Mouse (Mus musculus) frontal cortex, adult (tissue): ENCODE data around the gene Tdrkh.
A peak's percentile ranks its signal among the peaks of the same experiment; 100 is the strongest.

ENCODE experiments used
- ATAC-seq: cut with Nextera tagmentation; 2 replicates; pipeline ENCODE4 v1.9.2; 2017; ENCODE audit warnings: mild to moderate bottlenecking, moderate library complexity, mixed read lengths; ENCODE audit not compliant: low TSS enrichment

Gene Tdrkh

DNA sequence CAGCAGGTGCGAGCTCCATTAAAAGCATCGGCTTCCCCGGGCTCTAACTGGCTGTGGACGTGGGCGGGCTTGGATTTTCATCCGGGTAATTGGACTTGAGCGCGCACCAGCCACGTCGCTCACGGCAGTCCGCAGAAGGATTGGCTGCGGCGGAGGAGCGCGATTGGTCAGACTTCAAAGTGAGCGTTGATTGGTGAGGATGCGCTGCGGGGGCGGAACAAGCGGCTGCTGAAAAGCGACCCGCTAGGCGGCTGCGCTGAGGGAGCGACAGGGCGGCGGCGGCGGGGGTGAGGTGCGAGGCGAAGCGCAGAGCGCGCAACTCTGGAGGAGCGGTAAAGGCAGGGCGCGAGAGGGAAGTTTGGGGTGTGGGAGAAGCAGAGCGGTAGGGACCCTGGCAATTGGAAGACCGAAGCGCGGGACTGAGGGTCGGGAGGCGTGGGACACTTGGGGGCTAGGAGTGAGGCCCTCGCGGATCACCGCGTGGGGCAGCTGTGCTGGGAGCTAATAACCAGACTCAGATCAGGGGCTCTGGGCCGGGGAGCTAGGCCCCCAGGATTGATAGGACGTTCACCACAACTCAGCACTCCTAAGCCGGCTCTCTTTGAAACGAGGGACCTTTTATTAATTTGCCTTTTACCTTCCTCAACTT, at the start of gene Tdrkh:
Gene Tdrkh (plus strand): TSS at position 243 of the 649 bp plus-strand sequence.
- peak; percentile 99 for ATAC-seq

DNA sequence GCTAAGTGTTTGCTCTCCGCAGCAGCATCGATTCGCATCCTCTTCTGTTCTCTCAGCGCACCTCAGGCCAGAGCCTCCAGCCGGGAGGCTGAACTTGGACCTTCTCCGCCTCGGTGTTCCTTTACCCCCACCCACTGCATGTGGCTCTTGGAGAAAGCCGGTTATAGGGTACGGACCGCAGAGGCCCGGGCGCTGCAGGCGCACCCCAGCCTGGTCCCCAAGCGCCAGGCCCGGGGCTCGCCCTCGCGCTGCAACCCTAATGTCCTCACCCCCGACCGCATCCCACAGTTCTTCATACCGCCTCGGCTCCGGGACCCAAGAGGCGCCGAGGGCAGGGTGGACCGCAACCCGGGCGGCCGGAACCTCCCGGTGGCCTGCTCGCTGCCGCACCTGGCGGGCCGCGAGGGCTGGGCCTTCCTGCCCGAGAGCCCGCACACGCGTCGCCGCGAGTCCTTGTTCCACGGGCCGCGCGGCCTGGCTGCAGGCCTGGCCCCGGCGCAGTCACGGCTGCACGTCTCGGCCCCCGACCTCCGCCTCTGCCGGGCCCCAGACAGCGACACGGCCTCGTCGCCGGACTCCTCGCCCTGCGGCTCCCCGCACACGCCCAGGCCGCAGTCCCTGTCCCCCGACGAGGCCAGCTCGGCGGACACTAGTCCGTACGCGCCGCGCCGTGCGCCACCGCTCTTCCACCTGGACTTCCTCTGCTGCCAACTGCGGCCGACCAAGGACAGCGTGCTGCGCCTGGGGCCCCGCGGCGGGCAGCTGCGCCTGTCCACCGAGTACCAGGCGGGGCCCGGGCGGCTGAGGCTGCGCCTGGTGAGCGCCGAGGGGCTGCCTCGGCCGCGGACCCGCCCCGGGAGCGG, 49.6 kb upstream of the Tdrkh start:
- peak; percentile 53 for ATAC-seq

DNA sequence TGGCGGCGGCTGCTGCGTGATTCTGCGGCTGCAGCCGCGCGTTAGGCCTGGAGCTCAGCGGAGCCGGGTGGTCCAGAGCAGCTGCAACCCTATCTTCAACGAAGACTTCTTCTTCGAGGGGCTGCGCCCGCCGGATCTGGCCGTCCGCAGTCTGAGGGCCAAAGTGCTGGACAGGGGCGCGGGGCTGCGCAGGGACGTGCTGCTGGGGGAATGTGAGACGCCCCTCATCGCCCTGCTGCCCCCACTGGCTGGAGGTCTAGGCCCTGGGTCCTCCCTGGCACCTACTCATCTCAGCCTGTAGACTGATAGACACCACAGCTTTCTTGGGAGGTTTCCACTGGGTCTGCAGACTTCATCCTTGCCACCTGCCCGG, 48.9 kb upstream of the Tdrkh start:
- no peak for ATAC-seq

DNA sequence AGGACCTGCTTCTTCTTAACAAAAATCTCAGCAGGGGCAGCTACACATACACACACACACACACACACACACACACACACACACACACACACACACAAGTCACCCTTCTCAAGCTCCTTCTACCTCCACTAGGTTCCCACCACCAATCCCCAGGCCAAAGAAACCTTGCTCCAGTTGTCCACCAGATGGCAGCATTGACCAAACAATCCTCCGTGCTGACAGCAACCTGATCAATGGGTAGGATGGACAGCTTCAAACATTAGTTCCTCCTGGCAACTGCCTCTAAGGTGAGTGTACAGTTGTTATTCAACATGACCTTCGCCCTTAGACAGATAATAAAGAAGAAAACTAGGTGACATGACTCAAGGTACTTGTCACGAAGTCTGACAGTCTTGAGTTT, 46.3 kb upstream of the Tdrkh start:
- peak; percentile 90 for ATAC-seq

DNA sequence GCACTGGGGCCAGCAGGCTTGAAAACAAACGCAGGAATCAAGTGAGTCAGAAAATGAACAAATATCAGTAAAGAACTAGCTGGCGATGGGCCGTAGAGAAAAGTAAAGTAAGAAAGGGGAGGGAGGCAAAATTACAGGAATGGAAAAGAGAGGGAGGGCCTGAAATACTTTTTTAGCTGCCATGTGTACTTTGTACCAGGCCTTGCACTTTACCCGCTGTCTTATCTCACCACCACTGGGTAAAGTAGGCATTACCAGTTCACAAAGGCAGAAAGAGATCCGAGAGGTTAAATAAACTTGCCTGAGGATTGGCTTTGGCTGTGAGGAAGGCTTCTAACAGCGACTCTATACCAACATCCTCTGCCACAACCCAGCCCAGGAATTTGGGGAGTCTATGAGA, 45.6 kb upstream of the Tdrkh start:
- ATAC-seq: no peak

DNA sequence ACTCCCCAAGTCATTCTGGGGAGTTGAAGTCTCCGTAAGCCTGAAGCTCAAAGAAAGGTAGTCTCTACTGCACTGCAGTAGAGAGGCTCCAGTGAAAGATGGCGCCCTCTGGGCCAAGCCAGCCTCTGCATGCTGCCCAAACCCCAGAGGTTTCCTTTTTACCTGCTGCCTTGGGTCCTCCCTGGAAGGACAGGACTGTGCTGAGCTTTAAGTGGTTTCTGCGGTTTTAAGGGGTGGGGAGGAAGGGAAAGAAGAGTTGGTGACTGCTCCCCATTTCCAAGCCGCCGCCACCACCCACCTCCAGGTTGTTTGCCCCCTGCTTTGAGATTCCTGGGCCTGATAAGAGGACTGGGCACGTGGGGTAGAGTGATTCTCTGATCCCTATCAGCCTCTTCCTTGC, 44.4 kb upstream of the Tdrkh start:
- no peak for ATAC-seq

DNA sequence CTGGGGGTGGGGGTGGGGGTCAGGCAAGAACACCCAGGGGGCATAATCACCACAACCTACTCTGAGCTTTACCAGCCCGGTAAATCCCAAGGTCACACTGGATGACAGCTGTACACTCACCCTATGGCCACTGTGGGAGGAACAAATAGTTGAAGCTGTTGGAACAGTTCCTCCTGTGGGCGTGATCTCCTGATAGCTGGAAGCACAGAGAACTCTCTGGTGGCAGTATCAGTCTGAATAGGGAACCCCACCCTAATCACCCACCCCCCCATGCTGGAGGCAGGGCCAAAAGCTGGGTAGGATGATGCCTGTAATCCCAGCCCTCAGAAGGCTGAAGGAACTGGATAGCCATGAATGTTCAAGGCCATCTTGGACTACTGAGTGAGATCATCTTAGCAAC, 43.4 kb upstream of the Tdrkh start:
- ATAC-seq: no peak

DNA sequence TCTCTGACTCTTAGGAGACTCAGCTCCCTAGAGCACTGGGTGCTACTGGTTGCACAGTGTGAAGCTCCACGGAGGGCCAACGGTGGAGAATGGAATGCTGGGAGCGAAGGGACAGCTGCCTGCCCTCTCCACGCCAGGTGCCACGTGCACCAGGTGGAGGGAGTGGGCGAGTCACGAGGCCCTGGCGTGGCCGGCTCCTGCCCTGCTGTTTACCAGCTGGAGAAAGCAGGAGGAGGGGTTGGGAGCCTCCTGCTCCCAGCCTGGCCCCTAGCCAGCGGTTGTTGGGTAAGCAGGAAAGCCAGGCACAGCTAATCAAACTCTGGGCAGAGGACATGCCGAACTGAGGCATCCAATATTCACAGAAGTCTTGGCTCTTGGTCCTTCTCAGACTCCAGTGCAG, 41.4 kb upstream of the Tdrkh start:
- no peak for ATAC-seq

DNA sequence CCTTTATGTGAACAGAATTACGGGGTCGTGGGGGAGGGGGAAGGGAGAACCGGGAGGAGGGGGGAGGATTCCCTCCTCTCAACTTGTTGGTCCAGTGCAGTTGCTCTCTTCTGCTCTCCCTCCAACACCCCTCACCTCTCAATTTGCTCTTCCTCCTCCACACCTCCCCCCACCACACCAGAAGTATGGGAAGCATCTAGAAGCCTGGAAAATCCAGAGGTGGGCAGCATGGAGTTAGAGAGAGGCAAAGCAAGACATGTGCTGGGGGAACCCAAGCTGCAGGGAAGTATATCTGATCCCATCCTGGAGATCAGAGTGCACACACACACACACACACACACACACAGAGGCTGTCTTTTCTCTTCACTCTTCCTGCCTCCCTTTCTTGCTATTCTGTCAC, 41.0 kb upstream of the Tdrkh start:
- no peak for ATAC-seq

DNA sequence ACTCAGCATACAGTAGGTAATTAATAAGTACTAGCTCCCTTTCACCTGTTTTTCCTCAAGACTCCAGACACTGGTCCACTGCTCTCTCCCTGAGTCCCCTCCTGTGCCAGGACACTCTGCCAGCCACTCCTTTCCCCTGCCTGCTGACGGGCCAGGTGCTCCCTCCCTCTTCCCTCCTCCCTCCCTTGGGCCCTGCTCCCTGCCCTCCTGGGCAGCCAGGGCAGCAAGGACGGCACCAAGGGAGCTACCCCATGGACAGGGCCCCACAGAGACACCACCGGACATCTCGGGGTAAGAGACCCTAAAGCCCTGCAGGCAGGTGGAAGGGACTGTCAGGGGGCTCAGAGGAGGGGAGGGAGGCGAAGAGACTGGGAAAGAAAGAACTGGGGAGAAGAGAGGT, 40.4 kb upstream of the Tdrkh start, which contains the start of gene Rorc:
Gene Rorc (plus strand): TSS at position 154 of the 400 bp plus-strand sequence.
- ATAC-seq: no peak

DNA sequence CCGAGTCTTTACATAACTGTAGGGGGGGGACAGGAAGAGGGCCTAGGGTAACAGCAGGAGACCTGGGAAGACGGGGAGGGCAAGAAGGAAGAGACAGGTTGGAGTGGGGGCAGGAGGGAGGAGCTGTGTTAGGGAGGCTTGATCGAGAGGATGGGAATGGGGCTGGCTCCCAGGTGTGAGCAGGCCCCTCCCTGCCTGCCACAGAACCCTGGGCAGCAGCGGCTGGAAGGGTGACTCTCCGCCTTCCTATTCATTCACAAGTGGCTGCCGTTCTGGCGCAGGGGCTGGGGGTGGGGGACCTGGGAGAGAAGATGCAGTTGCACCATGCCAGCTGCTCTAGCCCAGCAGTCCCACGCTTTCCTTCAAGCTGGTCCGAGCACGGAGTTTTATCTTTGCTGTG, 40.0 kb upstream of the Tdrkh start:
- ATAC-seq: peak; percentile 65

DNA sequence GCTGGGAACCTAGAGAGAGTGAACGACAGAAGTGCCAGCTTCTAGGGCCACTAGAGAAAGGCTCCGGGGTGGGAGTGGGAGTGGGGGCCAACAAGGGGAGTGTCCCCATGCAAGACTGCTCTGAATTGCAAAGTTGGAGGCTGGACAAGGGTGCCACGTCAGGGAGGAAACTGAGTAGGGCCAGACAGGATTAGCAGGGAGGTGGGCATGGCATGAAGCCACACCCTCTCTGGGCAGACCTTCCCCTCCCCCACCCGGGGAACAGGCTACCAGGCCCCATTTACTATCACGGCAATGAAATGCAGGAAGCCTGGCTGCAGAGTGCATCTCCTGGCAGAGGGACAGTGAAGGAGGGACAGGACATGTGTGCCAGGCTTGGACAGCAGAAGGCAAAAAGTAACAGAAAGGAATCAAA, 39.5 kb upstream of the Tdrkh start:
- ATAC-seq: no peak

DNA sequence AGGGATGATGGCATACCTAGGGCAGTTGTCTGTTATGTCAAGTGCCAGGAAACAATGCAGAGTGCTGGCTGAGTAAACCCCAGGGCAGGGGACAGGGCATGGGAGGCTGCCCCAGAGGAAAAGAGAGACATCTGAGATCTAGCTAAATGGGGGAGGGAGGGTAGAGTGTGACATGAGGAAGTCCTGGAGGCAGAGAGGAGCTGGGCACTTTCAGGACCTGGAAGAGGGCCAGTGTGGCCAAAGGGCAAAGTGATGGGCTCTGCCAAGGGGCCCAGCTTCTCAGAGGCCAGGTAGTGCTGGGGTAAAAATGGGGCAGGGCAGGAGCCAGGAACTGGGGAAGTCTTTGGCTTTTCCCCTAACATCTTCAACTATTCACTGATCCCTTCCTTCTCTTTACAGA, 38.4 kb upstream of the Tdrkh start:
- ATAC-seq: no peak

DNA sequence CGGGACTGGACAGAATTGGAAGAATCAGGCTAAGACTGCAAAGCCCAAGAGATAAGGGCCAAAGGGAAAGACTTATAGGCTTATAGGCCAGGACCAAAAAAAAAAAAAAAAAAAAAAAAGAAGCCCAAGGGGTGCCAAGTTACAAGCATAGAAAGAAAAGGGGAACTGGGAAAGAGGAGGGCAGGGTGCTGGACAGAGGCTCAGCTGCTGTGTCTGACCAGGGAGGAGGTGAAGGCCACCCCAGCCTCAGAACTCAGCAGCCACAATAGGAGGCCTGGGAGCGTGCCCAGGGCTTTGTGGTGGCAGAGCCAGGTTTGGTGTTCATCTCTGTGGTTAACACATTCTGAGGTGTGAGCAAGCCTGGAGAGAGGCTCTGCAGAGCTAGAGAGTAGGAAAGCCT, 37.9 kb upstream of the Tdrkh start:
- ATAC-seq: no peak

DNA sequence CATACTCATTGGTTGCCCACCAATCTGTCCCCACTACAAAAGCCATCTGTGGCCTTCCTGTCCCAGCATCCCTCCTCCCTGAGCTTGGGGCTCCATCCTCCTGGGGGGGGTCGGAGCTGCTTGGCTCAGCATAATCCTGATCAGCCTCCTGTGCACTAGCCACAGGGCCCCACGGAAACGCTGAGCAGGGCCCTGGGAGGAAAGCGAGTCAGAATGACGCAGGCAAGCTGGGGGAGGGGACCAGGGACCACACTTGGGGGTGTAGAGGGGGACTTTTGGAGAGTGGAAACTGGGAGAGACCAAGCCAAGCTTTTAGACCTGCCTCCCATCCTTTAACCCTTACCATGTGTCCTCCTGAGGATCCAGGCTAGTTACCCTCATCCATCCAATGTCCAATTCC, 37.2 kb upstream of the Tdrkh start:
- ATAC-seq: no peak

DNA sequence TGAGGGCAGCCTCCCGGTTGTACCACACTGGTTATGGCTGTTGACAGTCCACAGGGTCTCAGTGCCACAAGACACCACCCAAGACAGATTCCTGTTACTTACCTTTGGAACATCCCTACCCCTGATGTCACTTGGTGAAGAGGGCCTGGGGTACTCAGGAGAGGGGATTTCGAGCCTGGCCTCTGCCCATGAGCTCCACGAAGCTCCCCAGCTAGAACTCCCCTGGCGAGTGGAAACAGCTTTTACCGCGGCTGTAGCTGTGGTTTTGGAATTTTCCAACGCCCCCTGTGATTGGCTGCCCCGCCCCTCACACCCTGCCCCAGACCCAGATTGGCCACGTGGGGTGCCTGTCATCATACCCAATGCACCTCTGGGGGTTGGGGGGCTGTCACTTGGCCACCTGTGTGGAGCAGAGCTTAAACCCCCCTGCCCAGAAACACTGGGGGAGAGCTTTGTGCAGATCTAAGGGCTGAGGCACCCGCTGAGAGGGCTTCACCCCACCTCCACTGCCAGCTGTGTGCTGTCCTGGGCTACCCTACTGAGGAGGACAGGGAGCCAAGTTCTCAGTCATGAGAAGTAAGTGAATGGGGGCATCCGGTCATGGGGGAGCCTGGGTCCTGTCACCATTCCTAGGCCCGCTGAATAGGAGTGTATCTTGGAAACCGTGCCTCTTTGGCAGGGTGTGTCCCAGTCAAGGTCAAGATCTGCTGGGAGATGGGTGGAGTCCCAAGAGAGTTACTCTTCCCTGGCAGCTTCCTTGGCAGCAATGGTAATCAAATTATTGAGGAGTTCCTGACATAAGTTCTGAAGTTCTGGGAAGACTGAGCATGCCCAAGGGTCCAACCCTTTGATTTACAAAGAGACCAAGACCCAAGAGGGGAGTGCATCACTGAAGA, 35.8 kb upstream of the Tdrkh start:
- ATAC-seq: no peak

DNA sequence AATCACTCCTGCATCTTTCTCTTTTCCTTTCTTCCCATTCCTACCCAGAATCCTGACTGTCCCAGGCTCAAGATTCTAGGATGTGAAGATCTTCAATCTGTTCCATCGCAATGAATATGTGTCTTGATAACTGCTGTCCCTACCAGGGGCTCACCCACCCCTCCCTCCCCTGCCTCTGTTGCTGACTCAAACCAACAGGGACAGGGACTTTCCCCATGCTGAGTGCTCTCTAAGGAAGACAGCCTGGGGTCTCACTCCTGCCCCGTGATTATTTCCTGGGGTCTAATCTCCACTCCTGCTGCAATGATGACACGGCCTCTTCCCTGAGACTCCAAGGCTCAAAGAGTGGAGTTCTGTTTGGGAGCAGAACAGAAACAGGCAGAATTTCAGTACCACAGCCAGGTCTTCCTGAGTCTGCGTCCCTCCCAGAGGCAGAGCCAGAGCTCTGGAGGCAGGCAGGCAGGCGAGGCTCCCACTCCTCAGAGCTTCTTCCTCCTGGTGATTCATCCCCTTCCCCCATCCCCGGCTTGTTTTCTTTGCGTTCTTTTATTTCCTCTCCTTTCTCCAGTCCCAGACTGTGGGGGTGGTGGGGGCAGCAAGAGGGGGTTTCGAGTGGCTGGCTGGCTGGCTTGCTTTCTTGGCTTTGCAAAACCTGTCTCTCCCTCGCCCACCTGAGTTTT, 33.1 kb upstream of the Tdrkh start:
- peak; percentile 69 for ATAC-seq

DNA sequence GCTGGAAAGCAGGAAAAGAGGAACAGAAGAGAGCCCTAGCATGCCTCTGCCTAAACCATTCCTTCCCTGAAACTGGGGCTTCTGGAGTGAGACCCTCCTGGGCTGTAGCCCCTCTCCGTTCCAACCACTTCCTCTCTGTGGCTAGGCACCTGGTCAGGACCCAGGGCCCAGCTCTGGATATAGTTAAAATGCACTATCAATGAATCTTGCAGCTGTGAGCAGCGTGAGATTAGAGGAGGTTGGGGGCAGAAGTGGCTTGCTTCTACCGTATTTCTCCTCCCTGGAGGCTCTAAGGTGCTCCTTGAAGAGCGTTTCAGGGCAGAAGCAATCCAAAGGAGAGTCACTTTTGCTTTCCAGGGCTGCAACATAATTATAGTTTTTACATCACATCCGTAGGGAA, 30.8 kb upstream of the Tdrkh start:
- ATAC-seq: no peak

DNA sequence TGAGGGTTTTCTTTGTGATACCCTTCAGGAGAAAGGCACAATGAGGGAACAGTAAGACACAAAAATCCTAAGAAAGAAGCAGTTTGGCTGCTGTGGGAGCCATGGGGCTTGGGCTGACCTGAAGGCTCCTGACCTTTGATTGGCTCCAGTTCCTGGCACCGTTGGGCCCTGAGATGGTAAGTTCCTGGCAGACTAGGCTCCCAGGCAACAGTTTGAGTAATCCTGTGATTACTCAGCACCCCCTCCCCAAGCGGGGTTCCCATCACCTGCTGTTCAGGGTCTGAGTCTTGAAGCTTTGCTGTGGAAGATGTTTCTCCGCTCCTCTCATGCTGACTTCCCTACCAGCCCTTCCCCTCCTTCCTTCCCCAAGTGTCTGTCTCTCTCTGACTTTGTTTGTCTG, 29.6 kb upstream of the Tdrkh start:
- ATAC-seq: no peak

DNA sequence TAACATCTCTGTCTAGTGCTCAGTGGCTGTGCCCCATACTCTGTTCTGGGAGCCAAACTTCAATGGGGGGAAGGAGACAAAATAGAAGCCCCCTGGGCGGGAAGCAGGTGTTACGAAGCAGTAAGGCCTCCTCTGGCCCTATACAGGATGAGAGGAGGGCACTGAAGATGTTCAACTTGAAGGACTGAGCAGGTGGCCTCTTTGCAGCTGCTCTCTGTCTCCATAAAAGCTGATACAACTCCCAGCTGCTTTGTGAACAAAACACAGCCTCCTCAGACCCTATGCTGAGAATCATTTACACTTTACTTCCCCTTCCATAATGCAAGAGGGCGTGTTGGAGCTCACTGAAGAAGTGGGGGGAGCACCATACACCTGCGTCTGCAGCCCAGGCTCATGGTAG, 26.4 kb upstream of the Tdrkh start:
- ATAC-seq: no peak

DNA sequence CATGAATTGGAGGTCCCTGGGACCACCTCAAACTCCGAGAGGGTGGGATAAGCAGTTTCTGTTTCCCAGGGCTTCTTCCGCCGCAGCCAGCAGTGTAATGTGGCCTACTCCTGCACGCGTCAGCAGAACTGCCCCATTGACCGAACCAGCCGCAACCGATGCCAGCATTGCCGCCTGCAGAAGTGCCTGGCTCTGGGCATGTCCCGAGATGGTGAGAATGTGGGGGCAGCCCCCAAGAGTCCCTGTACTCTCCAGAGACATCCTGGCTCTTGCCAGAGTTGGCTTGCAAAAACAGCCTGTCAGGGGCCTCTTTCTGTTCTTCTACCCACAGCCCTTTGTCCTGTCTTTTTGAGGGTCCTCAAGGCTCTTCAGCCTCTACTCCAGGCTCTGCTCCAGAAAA, 25.7 kb upstream of the Tdrkh start:
- no peak for ATAC-seq

DNA sequence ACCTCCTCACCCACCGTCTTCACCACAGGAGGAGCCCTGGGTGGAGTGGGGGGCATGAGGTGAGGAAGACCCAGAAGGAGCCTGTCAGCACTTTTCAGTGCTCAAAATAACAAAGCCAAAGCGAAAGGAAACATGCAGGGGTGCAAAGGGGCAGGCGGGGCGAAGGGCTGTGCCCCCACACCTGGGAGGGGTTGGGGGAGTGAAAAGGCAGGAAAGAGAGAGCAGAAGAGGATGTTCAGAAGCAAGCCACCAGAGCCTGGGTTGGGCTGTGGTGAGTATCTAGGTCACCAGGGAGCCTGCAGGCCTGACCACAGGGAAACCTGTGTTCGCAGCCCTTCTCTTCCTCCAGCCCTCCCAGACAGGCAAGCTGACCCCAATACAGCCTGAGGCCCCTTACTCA, 25.0 kb upstream of the Tdrkh start:
- ATAC-seq: no peak
